Mouse (Mus musculus): ENCODE data around the gene Katnal1. TPM values are rescaled to one million over a fixed set of nuclear protein-coding genes. Genes with fewer than 3 reads are reported as not detected.

Katnal1 gene
- polyA plus RNA-seq, 1 experiment from 2014 or later = 42.8 TPM

DNA sequence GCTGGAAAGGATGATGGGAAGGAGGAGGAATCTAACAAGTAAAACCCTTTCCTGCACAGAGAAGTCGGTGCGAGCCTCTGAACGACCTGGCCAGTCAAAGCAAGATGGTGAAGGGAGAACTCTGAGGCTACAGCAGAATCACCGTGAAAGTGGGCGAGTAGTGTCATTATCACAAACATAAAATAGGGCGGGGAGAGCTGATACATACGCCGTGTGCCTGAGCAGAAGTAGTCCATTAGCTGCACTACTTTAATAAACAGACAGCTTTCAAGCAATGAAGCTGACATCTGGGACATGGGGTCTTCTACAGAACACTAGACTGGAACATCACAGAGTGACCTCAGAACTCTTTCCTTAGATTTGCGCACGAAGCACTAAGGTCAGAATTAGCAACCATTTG is 32.6 kb downstream of the Katnal1 start:
- H3K27me3 ChIP-seq (ENCODE audit: control insufficient read depth, insufficient read depth, low read length) = no peaks in the 10 kb centered on the region
- WGBS = 88% methylated on average over 10 of the region's 10 CpGs
- no peak overlapping the region for H3K9ac ChIP-seq (replicated peaks; ENCODE audit: low read length)
- ATAC-seq (ENCODE audit: low FRiP score, low TSS enrichment) (no peak), DNase-seq (no peak)
- peaks cover 32% of the 10 kb centered on the region for H3K36me3 ChIP-seq (ENCODE audit: control insufficient read depth, insufficient read depth, low read length)
- H3K9me3 ChIP-seq (ENCODE audit: control insufficient read depth, low read length) = no peaks in the 10 kb centered on the region
- H3K4me2 ChIP-seq (ENCODE audit: low read length) = no peak overlapping the region
- 0 out of 2 replicates have a peak, but pooled peaks cover 3% of the 10 kb centered on the region for H3K4me1 ChIP-seq (ENCODE audit: control insufficient read depth, insufficient read depth, low read length)
- no peak overlapping the region for H3K4me3 ChIP-seq (replicated peaks; ENCODE audit: low read depth, low read length)
- no peak overlapping the region for H3K27ac ChIP-seq (replicated peaks; ENCODE audit: low read depth, low read length)

DNA sequence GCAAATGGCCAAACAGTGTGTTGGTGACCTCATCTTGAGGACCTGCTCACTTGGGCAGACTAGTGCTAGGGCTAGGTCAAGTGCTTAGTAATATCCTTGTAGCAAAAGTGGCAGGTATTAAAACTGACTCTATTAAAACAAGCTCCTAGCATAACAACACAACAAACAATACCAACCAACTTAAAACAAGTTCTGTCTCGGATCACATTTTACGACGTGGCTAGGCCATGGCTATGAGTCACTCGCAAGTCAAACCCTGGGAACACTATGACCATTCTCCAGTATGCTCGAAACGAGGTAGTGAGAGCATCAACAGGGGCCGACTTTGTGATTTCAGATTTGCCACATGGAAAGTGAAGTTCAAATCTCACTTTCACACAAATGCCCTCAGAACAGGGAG is 33.3 kb downstream of the Katnal1 start:
- Histone ChIP-seq H3K27ac (replicated peaks; ENCODE audit: low read depth, low read length) (no peak overlapping the region), H3K9ac (replicated peaks; ENCODE audit: low read length) (no peak overlapping the region), H3K36me3 (ENCODE audit: control insufficient read depth, insufficient read depth, low read length) (peaks cover 34% of the 10 kb centered on the region), H3K4me2 (ENCODE audit: low read length) (no peak overlapping the region), H3K9me3 (ENCODE audit: control insufficient read depth, low read length) (no peaks in the 10 kb centered on the region), H3K27me3 (ENCODE audit: control insufficient read depth, insufficient read depth, low read length) (no peaks in the 10 kb centered on the region), H3K4me1 (ENCODE audit: control insufficient read depth, insufficient read depth, low read length) (0 out of 2 replicates have a peak, but pooled peaks cover 3% of the 10 kb centered on the region), H3K4me3 (replicated peaks; ENCODE audit: low read depth, low read length) (no peak overlapping the region)
- DNase-seq = no peak
- 95% methylated on average over 7 of the region's 7 CpGs for WGBS
- no peak for ATAC-seq (ENCODE audit: low FRiP score, low TSS enrichment)

DNA sequence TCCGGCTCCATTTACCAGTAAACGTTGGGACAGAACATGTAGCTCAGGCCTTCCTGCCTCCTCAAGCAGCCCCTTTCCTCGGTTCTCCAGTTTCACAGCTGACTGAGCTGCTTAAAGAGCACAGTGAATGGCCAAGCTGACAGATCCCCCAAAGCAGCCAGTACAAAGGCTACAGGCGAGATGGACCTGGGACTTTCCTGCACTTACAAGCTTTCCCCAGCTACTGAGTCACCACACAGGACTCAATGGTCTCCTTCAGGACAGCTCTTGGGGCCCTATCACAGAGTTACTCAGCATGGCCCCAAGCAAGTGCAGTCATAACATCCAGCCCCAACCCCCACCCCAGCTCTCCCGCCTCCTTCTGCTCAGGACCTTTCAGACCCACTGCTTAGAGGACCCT is 34.1 kb downstream of the Katnal1 start:
- H3K4me2 ChIP-seq (ENCODE audit: low read length) = no peak overlapping the region
- H3K4me3 ChIP-seq (replicated peaks; ENCODE audit: low read depth, low read length) = no peak overlapping the region
- H3K9ac ChIP-seq (replicated peaks; ENCODE audit: low read length) = no peak overlapping the region
- WGBS = 23% methylated on average over 5 of the region's 5 CpGs
- no peak for DNase-seq
- no peaks in the 10 kb centered on the region for H3K9me3 ChIP-seq (ENCODE audit: control insufficient read depth, low read length)
- H3K36me3 ChIP-seq (ENCODE audit: control insufficient read depth, insufficient read depth, low read length) = peaks cover 41% of the 10 kb centered on the region
- H3K27ac ChIP-seq (replicated peaks; ENCODE audit: low read depth, low read length) = no peak overlapping the region
- H3K27me3 ChIP-seq (ENCODE audit: control insufficient read depth, insufficient read depth, low read length) = no peaks in the 10 kb centered on the region
- no peak for ATAC-seq (ENCODE audit: low FRiP score, low TSS enrichment)
- H3K4me1 ChIP-seq (ENCODE audit: control insufficient read depth, insufficient read depth, low read length) = 0 out of 2 replicates have a peak, but pooled peaks cover 3% of the 10 kb centered on the region

DNA sequence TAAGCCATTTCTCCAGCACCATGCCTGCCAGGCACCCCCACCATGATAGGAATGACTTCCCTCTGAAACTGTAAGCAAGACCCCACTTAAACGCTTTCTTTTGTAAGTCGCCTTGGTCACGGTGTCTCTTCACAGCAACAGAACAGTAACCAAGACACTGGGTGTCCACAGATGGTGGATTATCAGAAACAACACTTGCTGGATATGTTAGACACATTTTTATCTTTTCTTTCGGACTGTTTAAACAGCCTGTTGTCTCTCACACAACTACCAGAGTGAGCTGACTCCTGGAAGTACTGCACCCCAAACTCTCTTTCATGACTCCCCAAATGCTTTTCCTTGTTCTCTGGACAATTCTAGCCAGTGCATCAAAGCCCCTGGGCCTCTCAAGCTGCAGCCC is 38.9 kb downstream of the Katnal1 start:
- WGBS = 97% methylated on average over 4 of the region's 4 CpGs
- H3K36me3 ChIP-seq (ENCODE audit: control insufficient read depth, insufficient read depth, low read length) = peaks cover 46% of the 10 kb centered on the region

DNA sequence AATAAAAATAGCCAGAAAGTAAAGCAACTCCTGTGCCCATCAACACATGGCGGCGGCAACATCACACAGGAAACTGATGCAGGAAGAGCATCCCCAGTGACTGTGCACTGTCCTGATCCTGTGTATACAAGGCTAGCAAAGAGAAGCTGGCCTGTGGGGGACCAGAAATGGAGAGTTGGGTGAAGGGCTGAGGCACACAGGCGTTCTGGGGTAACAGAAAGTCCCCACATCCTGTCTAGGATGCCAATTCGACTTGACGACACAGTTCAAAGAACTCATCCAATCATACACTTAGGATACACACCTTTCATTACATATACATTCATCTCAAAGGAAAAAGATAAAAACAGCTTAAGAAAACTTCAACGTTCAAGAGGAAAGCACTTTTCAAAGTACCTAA is 41.1 kb downstream of the Katnal1 start:
- no peaks in the 10 kb centered on the region for H3K9me3 ChIP-seq (ENCODE audit: control insufficient read depth, low read length)
- peaks cover 49% of the 10 kb centered on the region for H3K36me3 ChIP-seq (ENCODE audit: control insufficient read depth, insufficient read depth, low read length)
- H3K4me3 ChIP-seq (replicated peaks; ENCODE audit: low read depth, low read length) = no peak overlapping the region
- WGBS = 93% methylated on average over 6 of the region's 6 CpGs
- DNase-seq = no peak
- H3K4me2 ChIP-seq (ENCODE audit: low read length) = no peak overlapping the region
- H3K27ac ChIP-seq (replicated peaks; ENCODE audit: low read depth, low read length) = no peak overlapping the region
- H3K9ac ChIP-seq (replicated peaks; ENCODE audit: low read length) = no peak overlapping the region
- ATAC-seq (ENCODE audit: low FRiP score, low TSS enrichment) = no peak
- no peaks in the 10 kb centered on the region for H3K27me3 ChIP-seq (ENCODE audit: control insufficient read depth, insufficient read depth, low read length)
- no peaks in the 10 kb centered on the region for H3K4me1 ChIP-seq (ENCODE audit: control insufficient read depth, insufficient read depth, low read length)

More for the DNA sequence above, 38.9 kb downstream of the Katnal1 start:
- H3K4me2 ChIP-seq (ENCODE audit: low read length) = no peak overlapping the region
- DNase-seq = no peak
- H3K27ac ChIP-seq (replicated peaks; ENCODE audit: low read depth, low read length) = no peak overlapping the region
- H3K9ac ChIP-seq (replicated peaks; ENCODE audit: low read length) = no peak overlapping the region
- no peak overlapping the region for H3K4me3 ChIP-seq (replicated peaks; ENCODE audit: low read depth, low read length)
- H3K9me3 ChIP-seq (ENCODE audit: control insufficient read depth, low read length) = no peaks in the 10 kb centered on the region
- no peak for ATAC-seq (ENCODE audit: low FRiP score, low TSS enrichment)
- no peaks in the 10 kb centered on the region for H3K4me1 ChIP-seq (ENCODE audit: control insufficient read depth, insufficient read depth, low read length)
- H3K27me3 ChIP-seq (ENCODE audit: control insufficient read depth, insufficient read depth, low read length) = no peaks in the 10 kb centered on the region

DNA sequence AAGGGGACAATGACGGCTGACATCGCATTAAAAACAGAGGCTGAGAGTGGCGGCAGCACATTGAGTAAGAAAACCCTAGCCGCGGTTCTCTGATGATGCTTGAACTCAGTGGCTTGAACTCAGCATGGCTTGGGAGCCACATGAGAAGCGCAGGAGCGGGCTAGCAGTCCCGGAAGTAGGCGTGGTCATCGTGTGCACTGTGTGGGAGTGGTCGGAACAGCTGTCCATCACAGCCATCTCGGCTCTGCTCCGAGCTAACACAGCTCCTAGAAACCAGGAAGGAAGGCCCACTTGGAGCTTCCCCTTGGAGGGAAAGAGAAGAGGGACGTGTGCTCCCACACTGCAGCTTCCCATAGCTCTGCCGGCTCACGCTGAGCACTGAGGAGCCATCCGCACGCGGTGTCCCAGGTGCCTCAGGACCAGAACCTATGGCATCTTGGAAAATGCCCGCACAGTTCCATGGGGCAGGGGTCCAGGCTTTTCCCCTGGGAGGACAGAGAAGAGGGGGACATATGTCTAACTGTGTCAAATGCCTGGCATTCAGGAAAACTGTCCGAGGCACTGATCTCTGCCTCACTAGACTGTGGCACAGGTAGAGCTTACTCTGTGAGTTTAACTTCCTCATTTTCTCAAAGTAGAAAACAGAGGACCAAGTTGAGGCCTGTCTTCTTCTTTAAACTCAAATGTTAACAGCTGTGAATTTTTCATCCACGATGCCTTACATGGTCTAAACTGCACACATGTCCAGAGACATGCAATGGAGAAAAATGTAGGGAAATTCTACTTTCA is 43.1 kb downstream of the Katnal1 start:
- peak; percentile 84 for ATAC-seq (ENCODE audit: low FRiP score, low TSS enrichment)
- 26% methylated on average over 22 of the region's 22 CpGs for WGBS
- Histone ChIP-seq H3K9me3 (ENCODE audit: control insufficient read depth, low read length) (no peaks in the 10 kb centered on the region), H3K4me3 (replicated peaks; ENCODE audit: low read depth, low read length) (peak overlapping the region; percentile 7; the same call in 1 of the 2 replicates), H3K27ac (replicated peaks; ENCODE audit: low read depth, low read length) (peak overlapping the region; percentile 10; the same call in 1 of the 2 replicates), H3K4me1 (ENCODE audit: control insufficient read depth, insufficient read depth, low read length) (no peaks in the 10 kb centered on the region), H3K27me3 (ENCODE audit: control insufficient read depth, insufficient read depth, low read length) (no peaks in the 10 kb centered on the region), H3K36me3 (ENCODE audit: control insufficient read depth, insufficient read depth, low read length) (peaks cover 28% of the 10 kb centered on the region), H3K4me2 (ENCODE audit: low read length) (peak overlapping the region; percentile 39), H3K9ac (replicated peaks; ENCODE audit: low read length) (no peak overlapping the region)
- DNase-seq = peak; percentile 80

DNA sequence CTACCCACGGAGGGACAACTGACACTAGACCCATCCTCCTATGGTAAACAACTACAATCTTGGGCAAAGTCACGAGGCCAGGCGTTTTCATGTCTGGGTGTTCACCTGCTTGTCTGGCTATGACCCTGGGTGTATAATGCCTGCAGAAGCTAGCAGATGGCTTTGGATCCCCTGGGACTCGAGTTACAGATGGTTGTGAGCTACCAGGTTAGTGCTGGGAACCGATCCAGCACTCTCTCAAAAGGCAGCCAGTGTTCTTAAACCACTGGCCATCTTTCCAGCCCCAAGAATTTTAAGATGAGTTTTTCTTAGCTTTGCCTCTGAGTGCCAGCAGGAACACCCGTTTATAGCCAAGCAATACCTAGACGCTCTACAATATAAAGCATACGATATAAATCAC is 45.4 kb downstream of the Katnal1 start:
- WGBS = 89% methylated on average over 8 of the region's 8 CpGs
- H3K36me3 ChIP-seq (ENCODE audit: control insufficient read depth, insufficient read depth, low read length) = peaks cover 33% of the 10 kb centered on the region

DNA sequence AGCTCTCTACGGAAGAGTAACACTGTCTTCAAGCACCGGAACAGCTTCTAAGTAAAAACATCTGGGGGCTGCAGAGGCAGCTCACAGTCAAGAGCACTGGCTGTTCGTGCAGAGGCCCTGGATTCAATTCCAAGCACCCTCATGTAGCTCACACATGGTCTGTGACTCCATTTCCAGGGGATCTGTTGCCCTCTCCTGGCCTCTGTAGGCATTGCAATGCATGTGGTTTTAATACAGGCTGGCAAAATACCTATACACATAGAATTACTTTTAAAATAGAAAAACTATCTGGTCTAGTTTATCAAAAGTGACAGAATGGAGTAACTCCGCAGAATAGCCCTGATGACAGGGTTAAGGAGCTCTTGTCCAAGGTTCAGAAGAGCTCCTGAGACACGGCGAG is 49.9 kb downstream of the Katnal1 start:
- no peak for ATAC-seq (ENCODE audit: low FRiP score, low TSS enrichment)
- H3K4me2 ChIP-seq (ENCODE audit: low read length) = no peak overlapping the region
- 94% methylated on average over 6 of the region's 6 CpGs for WGBS
- H3K36me3 ChIP-seq (ENCODE audit: control insufficient read depth, insufficient read depth, low read length) = peaks cover 63% of the 10 kb centered on the region
- H3K9ac ChIP-seq (replicated peaks; ENCODE audit: low read length) = no peak overlapping the region
- H3K4me1 ChIP-seq (ENCODE audit: control insufficient read depth, insufficient read depth, low read length) = no peaks in the 10 kb centered on the region
- no peak for DNase-seq
- H3K9me3 ChIP-seq (ENCODE audit: control insufficient read depth, low read length) = no peaks in the 10 kb centered on the region
- H3K4me3 ChIP-seq (replicated peaks; ENCODE audit: low read depth, low read length) = no peak overlapping the region
- H3K27me3 ChIP-seq (ENCODE audit: control insufficient read depth, insufficient read depth, low read length) = no peaks in the 10 kb centered on the region
- no peak overlapping the region for H3K27ac ChIP-seq (replicated peaks; ENCODE audit: low read depth, low read length)

More for the DNA sequence above, 45.4 kb downstream of the Katnal1 start:
- DNase-seq (no peak), ATAC-seq (ENCODE audit: low FRiP score, low TSS enrichment) (no peak)
- Histone ChIP-seq H3K9ac (replicated peaks; ENCODE audit: low read length) (no peak overlapping the region), H3K9me3 (ENCODE audit: control insufficient read depth, low read length) (no peaks in the 10 kb centered on the region), H3K27me3 (ENCODE audit: control insufficient read depth, insufficient read depth, low read length) (no peaks in the 10 kb centered on the region), H3K27ac (replicated peaks; ENCODE audit: low read depth, low read length) (no peak overlapping the region), H3K4me2 (ENCODE audit: low read length) (no peak overlapping the region), H3K4me1 (ENCODE audit: control insufficient read depth, insufficient read depth, low read length) (no peaks in the 10 kb centered on the region), H3K4me3 (replicated peaks; ENCODE audit: low read depth, low read length) (no peak overlapping the region)

DNA sequence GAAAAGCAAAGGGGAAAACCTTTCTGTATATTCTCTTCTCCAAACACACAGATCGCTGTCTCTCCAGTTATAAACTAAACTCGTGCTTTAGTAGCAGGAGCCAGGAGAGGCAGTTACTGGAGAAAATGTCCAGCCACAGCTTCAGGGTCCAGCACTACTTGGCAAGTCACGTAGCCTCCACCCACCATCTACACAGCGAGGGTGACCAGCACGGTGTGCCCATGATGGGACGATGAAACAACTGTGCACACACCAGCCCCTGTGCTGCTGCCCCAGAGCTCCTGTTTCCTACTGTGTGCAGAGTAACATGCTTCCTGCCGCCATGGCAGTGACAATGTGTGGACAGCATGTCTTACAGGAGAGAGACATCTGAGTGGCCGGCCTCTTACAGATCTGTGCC is 56.0 kb downstream of the Katnal1 start:
- H3K9me3 ChIP-seq (ENCODE audit: control insufficient read depth, low read length) = no peaks in the 10 kb centered on the region
- no peak for ATAC-seq (ENCODE audit: low FRiP score, low TSS enrichment)
- no peaks in the 10 kb centered on the region for H3K4me1 ChIP-seq (ENCODE audit: control insufficient read depth, insufficient read depth, low read length)
- no peak for DNase-seq
- H3K36me3 ChIP-seq (ENCODE audit: control insufficient read depth, insufficient read depth, low read length) = peaks cover 41% of the 10 kb centered on the region
- H3K9ac ChIP-seq (replicated peaks; ENCODE audit: low read length) = no peak overlapping the region
- H3K4me3 ChIP-seq (replicated peaks; ENCODE audit: low read depth, low read length) = no peak overlapping the region
- no peaks in the 10 kb centered on the region for H3K27me3 ChIP-seq (ENCODE audit: control insufficient read depth, insufficient read depth, low read length)
- H3K4me2 ChIP-seq (ENCODE audit: low read length) = no peak overlapping the region
- WGBS = 92% methylated on average over 8 of the region's 8 CpGs
- H3K27ac ChIP-seq (replicated peaks; ENCODE audit: low read depth, low read length) = no peak overlapping the region
